ENCODE assay signal across 22 mouse cellular contexts in genomic region chr17:25404190-25404589, GRCm38 (mm10). TPM values are rescaled to one million over a fixed set of nuclear protein-coding genes. Genes with fewer than 3 reads are reported as not detected.
DNase-seq lines count a peak whose midpoint lies in the region; ATAC-seq and TF ChIP-seq lines count a peak whose summit lies in the region.
"Had no signal": no experiment of that assay in that cellular context is flagged by ENCODE, and none has a peak within 500 bp of the region (broad histone marks: within the 10 kb centered on the region; RNA-seq: fewer than 3 reads in every experiment).

No protein-coding gene starts in this region.

- DNase-seq in retina, postnatal 1 day = peak; percentile 44
- DNase-seq in retina, embryonic 14.5 days (ENCODE audit: low spot score) = no peak
- DNase-seq in liver, embryonic 11.5 days (ENCODE audit: low spot score) = no peak
- no peak for DNase-seq in kidney, adult 8-10 months
- no peak for DNase-seq in left cerebral cortex, adult 2 months (ENCODE audit: extremely low spot score in 1 of 2, low spot score in 2 of 2)
- DNase-seq: heart, postnatal 36 days; kidney, adult 11 months; kidney, postnatal 14 days; liver, postnatal 0 days; lung, postnatal 14 days; thymus, postnatal 4 days had no signal

- intact Hi-C loops in left cerebral cortex, adult 2 months (cut with DNase I) = no loop called here

- H3K4me3 ChIP-seq in hindbrain, embryonic 12.5 days = no peak overlapping the region
- H3K4me3 ChIP-seq in midbrain, embryonic 12.5 days = no peak overlapping the region
- no peak overlapping the region for H3K4me3 ChIP-seq in neural tube, embryonic 15.5 days (replicated peaks)
- H3K4me3 ChIP-seq in liver, embryonic 11.5 days (ENCODE audit: low read depth, low read length) = no peak overlapping the region
- no peak overlapping the region for H3K4me3 ChIP-seq in left cerebral cortex, adult 2 months
- H3K4me3 ChIP-seq: erythroblast, embryonic 14.5 days; heart, embryonic 12.5 days; megakaryocyte, embryonic 14.5 days had no signal

- H3K4me1 ChIP-seq in hindbrain, embryonic 12.5 days = peaks cover 70% of the 10 kb centered on the region
- peaks cover 55% of the 10 kb centered on the region for H3K4me1 ChIP-seq in midbrain, embryonic 12.5 days
- peaks cover 57% of the 10 kb centered on the region for H3K4me1 ChIP-seq in neural tube, embryonic 15.5 days
- peaks cover 13% of the 10 kb centered on the region for H3K4me1 ChIP-seq in liver, embryonic 11.5 days (replicated peaks; ENCODE audit: control insufficient read depth, insufficient read depth, low read length)
- H3K4me1 ChIP-seq: megakaryocyte, embryonic 14.5 days had no signal

- H3K9me3 ChIP-seq in hindbrain, embryonic 12.5 days (replicated peaks) = no peaks in the 10 kb centered on the region
- H3K9me3 ChIP-seq in midbrain, embryonic 12.5 days = no peaks in the 10 kb centered on the region
- H3K9me3 ChIP-seq in neural tube, embryonic 15.5 days (replicated peaks) = no peaks in the 10 kb centered on the region
- H3K9me3 ChIP-seq in liver, embryonic 11.5 days (ENCODE audit: control insufficient read depth, low read length) = no peaks in the 10 kb centered on the region
- H3K9me3 ChIP-seq: heart, embryonic 12.5 days; megakaryocyte, embryonic 14.5 days had no signal

- H3K27ac ChIP-seq in hindbrain, embryonic 12.5 days = peak overlapping the region; percentile 75; the same call in 1 of the 2 replicates
- H3K27ac ChIP-seq in midbrain, embryonic 12.5 days (replicated peaks) = peak overlapping the region; percentile 79
- H3K27ac ChIP-seq in neural tube, embryonic 15.5 days (replicated peaks) = no peak overlapping the region
- no peak overlapping the region for H3K27ac ChIP-seq in liver, embryonic 11.5 days (ENCODE audit: low read depth, low read length)
- no peak overlapping the region for H3K27ac ChIP-seq in left cerebral cortex, adult 2 months

- 32% methylated on average over 3 of the region's 3 CpGs for WGBS in hindbrain, embryonic 12.5 days
- WGBS in midbrain, embryonic 12.5 days = 26% methylated on average over 3 of the region's 3 CpGs
- WGBS in neural tube, embryonic 15.5 days = 30% methylated on average over 3 of the region's 3 CpGs
- WGBS in liver, embryonic 11.5 days = 29% methylated on average over 3 of the region's 3 CpGs

- 0 out of 2 replicates have a peak overlapping the region, but pooled peaks have one; percentile 3 for H3K4me2 ChIP-seq in hindbrain, embryonic 12.5 days (replicated peaks)
- no peak overlapping the region; the same call in 1 of the 2 replicates for H3K4me2 ChIP-seq in midbrain, embryonic 12.5 days (replicated peaks)
- no peak overlapping the region for H3K4me2 ChIP-seq in neural tube, embryonic 15.5 days
- no peak overlapping the region for H3K4me2 ChIP-seq in liver, embryonic 11.5 days

- no peak for TF ChIP-seq CTCF in left cerebral cortex, adult 2 months (IDR thresholded peaks at IDR 0.05)

- ATAC-seq in hindbrain, embryonic 12.5 days (ENCODE audit: low FRiP score) = no peak
- ATAC-seq in midbrain, embryonic 12.5 days (ENCODE audit: low FRiP score, low read depth) = no peak
- peak; percentile 28; the same call in 1 of the 2 replicates for ATAC-seq in neural tube, embryonic 15.5 days (ENCODE audit: low FRiP score)
- no peak for ATAC-seq in liver, embryonic 11.5 days (replicated peaks; ENCODE audit: low FRiP score)
- ATAC-seq: liver, postnatal 0 days had no signal

- H3K27me3 ChIP-seq in hindbrain, embryonic 12.5 days = peaks cover 20% of the 10 kb centered on the region
- peaks cover 59% of the 10 kb centered on the region for H3K27me3 ChIP-seq in midbrain, embryonic 12.5 days
- H3K27me3 ChIP-seq in neural tube, embryonic 15.5 days (replicated peaks) = peaks cover 10% of the 10 kb centered on the region; the same call in 1 of the 2 replicates
- H3K27me3 ChIP-seq in liver, embryonic 11.5 days (replicated peaks; ENCODE audit: control insufficient read depth, insufficient read depth, low read length) = no peaks in the 10 kb centered on the region
- H3K27me3 ChIP-seq: heart, embryonic 12.5 days had no signal

- no peak overlapping the region for H3K9ac ChIP-seq in hindbrain, embryonic 12.5 days
- no peak overlapping the region for H3K9ac ChIP-seq in midbrain, embryonic 12.5 days (replicated peaks)
- no peak overlapping the region for H3K9ac ChIP-seq in neural tube, embryonic 15.5 days (replicated peaks)
- no peak overlapping the region for H3K9ac ChIP-seq in liver, embryonic 11.5 days (ENCODE audit: low read depth, low read length)
- H3K9ac ChIP-seq: liver, postnatal 0 days had no signal

- no peaks in the 10 kb centered on the region for H3K36me3 ChIP-seq in hindbrain, embryonic 12.5 days
- H3K36me3 ChIP-seq in midbrain, embryonic 12.5 days = no peaks in the 10 kb centered on the region
- no peaks in the 10 kb centered on the region for H3K36me3 ChIP-seq in neural tube, embryonic 15.5 days
- no peaks in the 10 kb centered on the region for H3K36me3 ChIP-seq in liver, embryonic 11.5 days (ENCODE audit: control insufficient read depth, insufficient read depth, low read length)

RNA-seq across cellular contexts. Expression of gene Cacna1h, which starts 29.4 kb away (rescaled TPM):
- 12.5 and 12.7 TPM in 2 replicates for polyA plus RNA-seq in hindbrain, embryonic 12.5 days (2016; fragmentation: Nextera tagmentation; extraction: Ambion mirVana)
- polyA plus RNA-seq in midbrain, embryonic 12.5 days (2016; fragmentation: Nextera tagmentation; extraction: Ambion mirVana) = 9.7 and 10.4 TPM in 2 replicates
- polyA plus RNA-seq in neural tube, embryonic 15.5 days (2015; fragmentation: Nextera tagmentation; extraction: Ambion mirVana) = 10.1 and 10.9 TPM in 2 replicates
- polyA plus RNA-seq in liver, embryonic 11.5 days (2014; fragmentation: Nextera tagmentation; extraction: Ambion mirVana) = 2.6 and 3.2 TPM in 2 replicates
- total RNA-seq in left cerebral cortex, adult 2 months (2021) = 10 to 100 TPM; 45.2 to 48.0 TPM

RNA-seq across cellular contexts. Expression of gene Tpsg1, which starts 35.1 kb away (rescaled TPM):
- polyA plus RNA-seq in hindbrain, embryonic 12.5 days (2016; fragmentation: Nextera tagmentation; extraction: Ambion mirVana) = 0.86 TPM in 1 of 2 replicates, not detected in the other
- polyA plus RNA-seq in midbrain, embryonic 12.5 days (2016; fragmentation: Nextera tagmentation; extraction: Ambion mirVana) = 0.22 and 0.92 TPM in 2 replicates
- 0.34 and 0.74 TPM in 2 replicates for polyA plus RNA-seq in neural tube, embryonic 15.5 days (2015; fragmentation: Nextera tagmentation; extraction: Ambion mirVana)
- 0.81 and 1.1 TPM in 2 replicates for polyA plus RNA-seq in liver, embryonic 11.5 days (2014; fragmentation: Nextera tagmentation; extraction: Ambion mirVana)
- total RNA-seq in left cerebral cortex, adult 2 months (2021) = not detected
- total RNA-seq: ES-E14 had no signal
- polyA plus RNA-seq: erythroblast, embryonic 14.5 days; gonadal fat pad, adult 2 months; heart, embryonic 12.5 days; liver, postnatal 0 days; testis, adult 2 months had no signal

RNA-seq across cellular contexts. Expression of gene Tpsb2, which starts 38.1 kb away (rescaled TPM):
- polyA plus RNA-seq in hindbrain, embryonic 12.5 days (2016; fragmentation: Nextera tagmentation; extraction: Ambion mirVana) = not detected in 2 replicates
- polyA plus RNA-seq in midbrain, embryonic 12.5 days (2016; fragmentation: Nextera tagmentation; extraction: Ambion mirVana) = not detected in 2 replicates
- 1.2 and 1.8 TPM in 2 replicates for polyA plus RNA-seq in neural tube, embryonic 15.5 days (2015; fragmentation: Nextera tagmentation; extraction: Ambion mirVana)
- 0.22 and 0.25 TPM in 2 replicates for polyA plus RNA-seq in liver, embryonic 11.5 days (2014; fragmentation: Nextera tagmentation; extraction: Ambion mirVana)
- not detected for total RNA-seq in left cerebral cortex, adult 2 months (2021)
- total RNA-seq: ES-E14 had no signal
- polyA plus RNA-seq: embryonic facial prominence, embryonic 11.5 days; heart, embryonic 12.5 days had no signal

RNA-seq across cellular contexts. Expression of gene Tekt4, which starts 50.2 kb away (rescaled TPM):
- polyA plus RNA-seq in hindbrain, embryonic 12.5 days (2016; fragmentation: Nextera tagmentation; extraction: Ambion mirVana) = 1.0 and 1.7 TPM in 2 replicates
- 0.14 and 0.22 TPM in 2 replicates for polyA plus RNA-seq in midbrain, embryonic 12.5 days (2016; fragmentation: Nextera tagmentation; extraction: Ambion mirVana)
- polyA plus RNA-seq in neural tube, embryonic 15.5 days (2015; fragmentation: Nextera tagmentation; extraction: Ambion mirVana) = 0.67 and 0.84 TPM in 2 replicates
- not detected in 2 replicates for polyA plus RNA-seq in liver, embryonic 11.5 days (2014; fragmentation: Nextera tagmentation; extraction: Ambion mirVana)
- total RNA-seq in left cerebral cortex, adult 2 months (2021) = 1 to 10 TPM; 2.1 to 2.4 TPM
- total RNA-seq: adrenal gland, postnatal 4 days; ES-E14 had no signal
- polyA plus RNA-seq: embryonic facial prominence, embryonic 11.5 days; erythroblast, embryonic 14.5 days had no signal

RNA-seq across cellular contexts. Expression of gene Tpsab1, which starts 58.8 kb away (rescaled TPM):
- not detected in 2 replicates for polyA plus RNA-seq in hindbrain, embryonic 12.5 days (2016; fragmentation: Nextera tagmentation; extraction: Ambion mirVana)
- polyA plus RNA-seq in midbrain, embryonic 12.5 days (2016; fragmentation: Nextera tagmentation; extraction: Ambion mirVana) = not detected in 2 replicates
- 0.19 TPM in 1 of 2 replicates, not detected in the other for polyA plus RNA-seq in neural tube, embryonic 15.5 days (2015; fragmentation: Nextera tagmentation; extraction: Ambion mirVana)
- polyA plus RNA-seq in liver, embryonic 11.5 days (2014; fragmentation: Nextera tagmentation; extraction: Ambion mirVana) = not detected in 2 replicates
- total RNA-seq in left cerebral cortex, adult 2 months (2021) = not detected
- total RNA-seq: ES-E14 had no signal
- polyA plus RNA-seq: embryonic facial prominence, embryonic 11.5 days; erythroblast, embryonic 14.5 days; heart, embryonic 12.5 days; liver, postnatal 0 days had no signal

Comparison
In these comparisons a context has a peak if more than half of its experiments do, and no peak if none do; other contexts are left out.
1. H3K27ac ChIP-seq: peak in hindbrain, embryonic 12.5 days (single experiment) and midbrain, embryonic 12.5 days (single experiment); none in neural tube, embryonic 15.5 days (single experiment), liver, embryonic 11.5 days (single experiment) and left cerebral cortex, adult 2 months (single experiment).